Mouse (Mus musculus): Measurements from ENCODE around the gene Igsf21. TPM values are rescaled to one million over a fixed set of nuclear protein-coding genes. Genes with fewer than 3 reads are reported as not detected.

Igsf21 gene
- polyA plus RNA-seq, 1 experiment from 2014 or later: 1.2 TPM

- Histone ChIP-seq H3K27me3 (peaks cover 66% of the 10 kb centered on the region), H3K36me3 (no peaks in the 10 kb centered on the region), H3K9ac (no peak overlapping the region), H3K4me3 (replicated peaks) (no peak overlapping the region), H3K4me2 (replicated peaks) (no peak overlapping the region), H3K27ac (replicated peaks) (no peak overlapping the region), H3K4me1 (peaks cover 16% of the 10 kb centered on the region), H3K9me3 (replicated peaks) (no peaks in the 10 kb centered on the region)
- ATAC-seq (ENCODE audit: insufficient number of reproducible peaks, low FRiP score, low TSS enrichment, low read depth): no peak
- WGBS: 4% methylated on average over 22 of the region's 22 CpGs
Observed at GRCm38 (mm10) chr4:140249011-140249744, 2.6 kb upstream of the Igsf21 start.

DNA sequence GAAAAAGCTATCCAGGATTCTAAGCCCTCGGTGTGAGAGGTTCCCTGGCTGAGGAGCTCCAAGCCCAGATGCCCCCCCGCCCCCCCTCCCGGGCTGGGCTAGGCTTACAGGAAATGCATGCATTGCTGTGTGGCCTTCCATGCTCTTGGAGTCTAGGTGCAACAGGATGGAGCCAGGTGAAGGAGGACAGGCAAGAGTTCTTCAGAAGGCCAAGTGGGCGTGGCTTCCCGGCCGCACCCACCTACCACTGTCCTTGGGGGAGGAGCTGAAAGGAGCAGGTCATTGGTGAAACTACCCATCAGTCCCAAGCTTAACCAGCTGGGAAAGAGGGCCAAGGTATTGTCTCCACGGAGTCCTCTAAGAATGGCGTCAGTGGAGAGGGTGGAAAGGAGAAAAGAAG is 1.8 kb upstream of the Igsf21 start:
- WGBS: 4% methylated on average over 8 of the region's 8 CpGs
- peaks cover 16% of the 10 kb centered on the region for H3K4me1 ChIP-seq
- H3K27me3 ChIP-seq: peaks cover 74% of the 10 kb centered on the region
- H3K4me2 ChIP-seq (replicated peaks): no peak overlapping the region
- ATAC-seq (ENCODE audit: insufficient number of reproducible peaks, low FRiP score, low TSS enrichment, low read depth): no peak
- H3K27ac ChIP-seq (replicated peaks): no peak overlapping the region
- H3K9me3 ChIP-seq (replicated peaks): no peaks in the 10 kb centered on the region
- H3K9ac ChIP-seq: no peak overlapping the region
- H3K36me3 ChIP-seq: no peaks in the 10 kb centered on the region
- no peak overlapping the region for H3K4me3 ChIP-seq (replicated peaks)

GRCm38 (mm10) chr4:140247006-140248003 is 721 bp upstream of the Igsf21 start:
- WGBS: 9% methylated on average over 28 of the region's 28 CpGs
- no peak for ATAC-seq (ENCODE audit: insufficient number of reproducible peaks, low FRiP score, low TSS enrichment, low read depth)
- Histone ChIP-seq H3K4me3 (replicated peaks) (peak overlapping the region; percentile 33), H3K4me1 (peaks cover 16% of the 10 kb centered on the region), H3K27me3 (peaks cover 85% of the 10 kb centered on the region), H3K4me2 (replicated peaks) (peak overlapping the region; percentile 50), H3K36me3 (no peaks in the 10 kb centered on the region), H3K9me3 (replicated peaks) (no peaks in the 10 kb centered on the region), H3K9ac (no peak overlapping the region), H3K27ac (replicated peaks) (no peak overlapping the region)

DNA sequence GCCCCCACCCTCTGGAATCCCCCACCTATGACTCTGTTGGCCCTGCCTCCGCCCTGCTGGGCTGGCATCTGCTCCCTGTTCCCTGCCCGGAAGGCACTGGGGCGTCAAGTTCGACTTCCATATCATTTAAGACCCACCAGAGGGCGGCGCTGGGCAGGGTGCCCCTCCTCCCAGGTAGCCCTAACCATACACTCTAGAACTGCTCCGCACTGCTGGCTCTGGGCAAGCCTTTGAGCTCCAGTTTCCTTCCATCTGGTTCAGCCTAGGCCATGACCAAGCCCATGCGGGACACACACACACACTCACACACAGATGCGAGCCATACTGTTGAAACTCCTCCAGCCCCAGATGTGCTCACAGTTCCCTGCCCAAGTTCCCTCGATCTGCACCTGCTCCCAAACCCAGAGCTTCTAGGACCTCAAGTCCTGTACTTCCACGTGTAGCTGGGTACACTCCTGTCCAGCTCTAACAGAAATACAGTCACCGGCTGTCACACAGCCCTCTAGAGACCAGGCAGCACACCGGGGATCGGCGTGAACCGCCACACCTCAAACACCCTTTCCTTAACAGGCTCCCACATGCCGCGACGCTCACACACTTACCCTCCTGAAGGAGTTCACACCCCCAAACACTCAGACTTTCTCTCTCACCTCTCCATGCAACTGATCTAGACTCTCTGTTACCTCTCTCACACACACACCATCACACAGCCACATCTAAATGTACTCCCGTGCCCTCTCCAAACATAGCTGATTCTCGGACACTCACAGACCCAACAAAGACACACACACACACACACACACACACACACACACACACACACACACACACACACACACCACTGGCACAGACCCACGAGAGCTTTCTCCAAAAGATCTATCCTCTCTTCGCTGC is 1.1 kb downstream of the Igsf21 start:
- peaks cover 16% of the 10 kb centered on the region for H3K4me1 ChIP-seq
- peak overlapping the region; percentile 33; the same call in 1 of the 2 replicates for H3K4me3 ChIP-seq (replicated peaks)
- H3K27ac ChIP-seq (replicated peaks): no peak overlapping the region
- H3K9me3 ChIP-seq (replicated peaks): no peaks in the 10 kb centered on the region
- no peaks in the 10 kb centered on the region for H3K36me3 ChIP-seq
- WGBS: 4% methylated on average over 23 of the region's 23 CpGs
- peaks cover 96% of the 10 kb centered on the region for H3K27me3 ChIP-seq
- H3K9ac ChIP-seq: no peak overlapping the region
- ATAC-seq (ENCODE audit: insufficient number of reproducible peaks, low FRiP score, low TSS enrichment, low read depth): no peak
- peak overlapping the region; percentile 50 for H3K4me2 ChIP-seq (replicated peaks)

DNA sequence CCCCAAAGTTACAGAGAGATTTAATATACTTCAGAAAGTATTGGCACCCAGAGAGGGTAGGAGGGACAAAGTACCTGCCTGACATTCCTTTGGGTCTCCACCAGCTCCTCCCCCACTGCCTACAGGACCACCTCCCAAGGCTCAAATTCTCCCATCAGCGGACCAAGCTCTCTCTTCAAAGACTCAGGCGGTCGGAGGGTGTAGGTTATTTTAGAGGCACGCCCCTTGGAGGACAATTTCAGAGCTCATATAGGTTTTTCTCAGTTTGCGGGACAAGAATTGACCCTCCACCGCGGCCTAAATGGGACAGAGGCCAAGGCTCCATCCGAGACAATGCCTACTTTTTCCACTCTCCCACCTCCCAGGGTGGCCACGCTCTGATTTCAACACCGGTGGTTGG is 1.7 kb downstream of the Igsf21 start:
- H3K4me3 ChIP-seq (replicated peaks): no peak overlapping the region
- under 1% methylated on average over 10 of the region's 10 CpGs for WGBS
- no peak for ATAC-seq (ENCODE audit: insufficient number of reproducible peaks, low FRiP score, low TSS enrichment, low read depth)

DNA sequence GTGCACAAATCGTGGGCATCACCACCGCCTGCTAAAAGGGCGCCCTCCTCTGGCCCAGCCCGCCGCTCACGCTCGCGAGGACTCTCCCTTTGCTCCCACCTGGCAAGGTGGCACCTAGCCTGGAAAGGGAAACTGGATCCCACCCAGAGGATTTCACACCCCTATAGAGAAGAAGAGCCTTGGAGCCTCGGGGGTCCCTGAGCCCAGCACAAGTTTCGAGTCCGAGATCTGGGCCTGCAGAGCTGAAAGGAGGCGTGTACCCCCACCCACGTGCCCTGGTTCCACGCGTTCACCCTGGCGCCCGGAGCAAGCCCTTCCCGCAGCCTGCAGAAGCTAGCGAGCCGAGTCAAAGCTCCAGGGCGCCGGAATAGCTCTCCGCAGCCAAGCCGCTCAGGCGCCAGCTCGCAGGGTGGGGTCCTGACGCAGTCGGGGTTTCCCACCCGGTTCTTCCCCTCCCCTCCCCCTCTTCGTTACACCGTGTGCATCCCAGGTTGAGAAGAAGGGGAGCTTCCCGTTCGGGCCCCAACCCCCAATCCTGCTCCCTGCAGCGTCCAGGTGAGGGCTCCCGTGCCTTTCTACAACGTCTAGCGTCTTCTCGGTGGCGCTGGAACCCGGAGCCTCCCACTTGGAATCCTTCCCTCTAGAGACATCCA is 2.3 kb downstream of the Igsf21 start:
- no peak for ATAC-seq (ENCODE audit: insufficient number of reproducible peaks, low FRiP score, low TSS enrichment, low read depth)
- Histone ChIP-seq H3K4me3 (replicated peaks) (no peak overlapping the region), H3K4me1 (peaks cover 15% of the 10 kb centered on the region), H3K4me2 (replicated peaks) (no peak overlapping the region), H3K36me3 (no peaks in the 10 kb centered on the region), H3K9ac (no peak overlapping the region), H3K27ac (replicated peaks) (no peak overlapping the region), H3K9me3 (replicated peaks) (no peaks in the 10 kb centered on the region), H3K27me3 (peaks cover 85% of the 10 kb centered on the region)
- WGBS: 1% methylated on average over 39 of the region's 40 CpGs

More for the DNA sequence above, 1.7 kb downstream of the Igsf21 start:
- no peak overlapping the region for H3K4me2 ChIP-seq (replicated peaks)
- H3K4me1 ChIP-seq: peaks cover 16% of the 10 kb centered on the region
- peaks cover 90% of the 10 kb centered on the region for H3K27me3 ChIP-seq
- no peaks in the 10 kb centered on the region for H3K36me3 ChIP-seq
- no peak overlapping the region for H3K27ac ChIP-seq (replicated peaks)
- no peak overlapping the region for H3K9ac ChIP-seq
- no peaks in the 10 kb centered on the region for H3K9me3 ChIP-seq (replicated peaks)

DNA sequence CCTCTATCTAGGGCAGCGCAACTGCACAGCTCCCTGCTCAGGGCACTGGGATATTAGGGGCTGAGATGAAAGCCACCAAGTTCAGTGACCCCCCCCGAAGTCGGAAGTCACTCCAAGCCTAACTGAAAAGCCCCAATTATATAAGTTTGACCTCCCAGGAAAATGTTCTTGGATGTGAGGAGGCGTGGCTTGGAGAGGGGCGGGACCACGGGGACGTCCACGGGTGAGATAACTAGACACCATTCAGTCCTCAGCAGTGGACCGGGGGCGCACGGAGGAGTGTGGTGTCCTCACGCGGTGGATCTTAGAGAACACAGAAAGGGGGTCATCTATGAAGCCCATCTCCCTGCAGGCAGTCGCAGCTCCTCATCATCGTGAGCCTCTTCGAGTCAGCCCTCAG is 3.4 kb downstream of the Igsf21 start:
- WGBS: 18% methylated on average over 16 of the region's 16 CpGs
- no peak for ATAC-seq (ENCODE audit: insufficient number of reproducible peaks, low FRiP score, low TSS enrichment, low read depth)

DNA sequence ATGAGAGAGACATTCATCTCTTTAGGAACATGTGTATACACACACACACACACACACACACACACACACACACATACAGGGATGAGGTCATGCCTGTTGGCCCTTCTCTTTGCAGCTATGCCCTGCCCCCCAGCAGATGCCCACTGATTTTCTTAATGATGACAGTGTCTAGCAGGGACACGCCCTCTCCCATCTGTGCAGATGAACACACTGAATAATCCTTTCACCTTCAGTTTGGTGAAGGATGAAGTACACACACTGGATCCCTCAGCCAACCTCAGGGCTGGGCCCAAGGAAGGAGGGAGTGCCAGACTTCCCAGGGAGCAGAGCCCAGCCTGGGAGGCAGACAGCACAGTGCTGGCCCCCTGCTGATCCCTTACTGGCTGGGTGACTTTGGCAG is 4.3 kb downstream of the Igsf21 start:
- H3K27ac ChIP-seq (replicated peaks): no peak overlapping the region
- no peak for ATAC-seq (ENCODE audit: insufficient number of reproducible peaks, low FRiP score, low TSS enrichment, low read depth)

More for the DNA sequence above, 3.4 kb downstream of the Igsf21 start:
- no peak overlapping the region for H3K4me3 ChIP-seq (replicated peaks)
- no peaks in the 10 kb centered on the region for H3K9me3 ChIP-seq (replicated peaks)
- H3K4me2 ChIP-seq (replicated peaks): no peak overlapping the region
- no peak overlapping the region for H3K27ac ChIP-seq (replicated peaks)
- H3K27me3 ChIP-seq: peaks cover 74% of the 10 kb centered on the region
- no peaks in the 10 kb centered on the region for H3K36me3 ChIP-seq
- H3K9ac ChIP-seq: no peak overlapping the region
- H3K4me1 ChIP-seq: peaks cover 10% of the 10 kb centered on the region

GRCm38 (mm10) chr4:140237305-140237741 is 9.3 kb downstream of the Igsf21 start:
- H3K27me3 ChIP-seq: peaks cover 15% of the 10 kb centered on the region
- no peak for ATAC-seq (ENCODE audit: insufficient number of reproducible peaks, low FRiP score, low TSS enrichment, low read depth)
- no peak overlapping the region for H3K4me2 ChIP-seq (replicated peaks)
- H3K4me3 ChIP-seq (replicated peaks): no peak overlapping the region
- WGBS: 12% methylated on average over 10 of the region's 10 CpGs
- H3K4me1 ChIP-seq: no peaks in the 10 kb centered on the region
- no peak overlapping the region for H3K9ac ChIP-seq
- H3K9me3 ChIP-seq (replicated peaks): no peaks in the 10 kb centered on the region
- H3K36me3 ChIP-seq: no peaks in the 10 kb centered on the region
- no peak overlapping the region for H3K27ac ChIP-seq (replicated peaks)

More for the DNA sequence above, 4.3 kb downstream of the Igsf21 start:
- H3K9me3 ChIP-seq (replicated peaks): no peaks in the 10 kb centered on the region
- peaks cover 65% of the 10 kb centered on the region for H3K27me3 ChIP-seq
- no peak overlapping the region for H3K4me3 ChIP-seq (replicated peaks)
- no peak overlapping the region for H3K9ac ChIP-seq
- H3K4me1 ChIP-seq: peaks cover 10% of the 10 kb centered on the region
- H3K4me2 ChIP-seq (replicated peaks): no peak overlapping the region
- H3K36me3 ChIP-seq: no peaks in the 10 kb centered on the region
- 50% methylated on average over 1 of the region's 1 CpGs for WGBS

DNA sequence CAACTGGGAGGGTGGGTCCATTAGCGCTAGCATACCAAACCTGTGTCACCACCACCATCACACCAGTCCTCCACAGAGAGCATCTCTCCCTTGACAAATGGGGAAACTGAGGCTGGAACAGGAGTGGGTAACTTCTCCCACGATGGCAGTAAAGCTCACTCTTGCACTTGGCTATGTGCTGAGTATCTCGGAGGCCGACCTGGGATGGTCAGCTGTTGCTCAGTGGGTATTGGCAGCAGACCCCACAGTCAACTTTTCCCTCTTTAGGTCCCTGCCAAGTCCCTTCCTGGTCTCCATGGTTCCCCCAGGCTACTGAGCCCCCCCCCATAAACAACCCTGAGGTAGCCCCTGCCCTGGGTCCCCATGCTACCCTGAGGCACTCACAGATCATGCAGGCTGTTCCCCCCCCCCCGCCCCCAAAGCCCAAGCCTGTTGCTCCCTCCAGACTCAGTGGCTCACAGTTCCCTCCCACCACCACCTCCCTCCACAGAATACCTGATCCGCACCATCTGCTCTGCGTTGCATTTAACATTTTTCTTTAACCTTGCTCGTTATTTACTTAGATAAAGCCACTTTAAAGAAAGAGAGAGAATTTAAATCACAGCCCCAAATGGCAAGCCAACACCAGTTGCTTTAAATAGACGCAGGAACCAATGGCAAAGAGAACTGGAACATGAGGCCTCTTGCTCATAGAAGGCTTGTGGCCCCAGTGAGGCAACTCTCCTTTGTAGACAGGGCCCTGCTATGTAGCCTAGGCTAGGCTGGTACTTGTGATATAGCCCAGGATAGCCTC is 11.0 kb downstream of the Igsf21 start:
- Histone ChIP-seq H3K4me3 (replicated peaks) (no peak overlapping the region), H3K9ac (no peak overlapping the region), H3K27ac (replicated peaks) (no peak overlapping the region), H3K4me1 (no peaks in the 10 kb centered on the region), H3K36me3 (no peaks in the 10 kb centered on the region), H3K9me3 (replicated peaks) (no peaks in the 10 kb centered on the region), H3K4me2 (replicated peaks) (no peak overlapping the region), H3K27me3 (peaks cover under 1% of the 10 kb centered on the region; the same call in 1 of the 2 replicates)
- ATAC-seq (ENCODE audit: insufficient number of reproducible peaks, low FRiP score, low TSS enrichment, low read depth): no peak
- 67% methylated on average over 9 of the region's 9 CpGs for WGBS

All from embryonic facial prominence, embryonic 15.5 days (tissue).